Mouse (Mus musculus): ENCODE measurements at regions not wholly inside any gene's neighbourhood (a gene's known extent, or its start where the extent isn't known, plus 50 kb on each side); places are given as distances from the start of the nearest gene placed in this dataset.
"Not testable (repeated sequence)": the region's sequence is repeated elsewhere in the genome, so short reads cannot be mapped to it uniquely, and the experiment has no call there.

GRCm38 (mm10) chr4:5515426-5515825, 722.3 kb upstream of the Impad1 start:
- not testable (repeated sequence) for H3K4me2 ChIP-seq (ENCODE audit: low read depth, low read length); H3K27me3 ChIP-seq (ENCODE audit: control insufficient read depth, insufficient read depth, low read depth, low read length); H3K36me3 ChIP-seq (ENCODE audit: control insufficient read depth, insufficient read depth); H3K4me1 ChIP-seq (ENCODE audit: control insufficient read depth, low read depth, low read length); H3K9ac ChIP-seq (ENCODE audit: low read depth, low read length); H3K9me3 ChIP-seq (replicated peaks; ENCODE audit: control insufficient read depth, low read length); H3K27ac ChIP-seq (ENCODE audit: low read length); ATAC-seq (ENCODE audit: low read depth); H3K4me3 ChIP-seq (ENCODE audit: low read depth, low read length)
- WGBS (ENCODE audit: insufficient replicate concordance): 65% methylated on average over 6 of the region's 6 CpGs

GRCm38 (mm10) chr4:5511743-5512142, 718.6 kb upstream of the Impad1 start:
- Histone ChIP-seq H3K36me3 (ENCODE audit: control insufficient read depth, insufficient read depth) (no peaks in the 10 kb centered on the region), H3K4me1 (ENCODE audit: control insufficient read depth, low read depth, low read length) (no peaks in the 10 kb centered on the region), H3K27ac (ENCODE audit: low read length) (no peak overlapping the region), H3K4me2 (ENCODE audit: low read depth, low read length) (no peak overlapping the region), H3K4me3 (ENCODE audit: low read depth, low read length) (no peak overlapping the region), H3K27me3 (ENCODE audit: control insufficient read depth, insufficient read depth, low read depth, low read length) (no peaks in the 10 kb centered on the region), H3K9ac (ENCODE audit: low read depth, low read length) (no peak overlapping the region), H3K9me3 (replicated peaks; ENCODE audit: control insufficient read depth, low read length) (no peaks in the 10 kb centered on the region)
- ATAC-seq (ENCODE audit: low read depth): no peak

GRCm38 (mm10) chr4:5509398-5509797, 716.2 kb upstream of the Impad1 start:
- Histone ChIP-seq H3K27ac (ENCODE audit: low read length) (no peak overlapping the region), H3K4me2 (ENCODE audit: low read depth, low read length) (no peak overlapping the region), H3K4me1 (ENCODE audit: control insufficient read depth, low read depth, low read length) (no peaks in the 10 kb centered on the region), H3K36me3 (ENCODE audit: control insufficient read depth, insufficient read depth) (no peaks in the 10 kb centered on the region), H3K9ac (ENCODE audit: low read depth, low read length) (no peak overlapping the region), H3K27me3 (ENCODE audit: control insufficient read depth, insufficient read depth, low read depth, low read length) (no peaks in the 10 kb centered on the region), H3K9me3 (replicated peaks; ENCODE audit: control insufficient read depth, low read length) (no peaks in the 10 kb centered on the region), H3K4me3 (ENCODE audit: low read depth, low read length) (no peak overlapping the region)
- 51% methylated on average over 5 of the region's 5 CpGs for WGBS (ENCODE audit: insufficient replicate concordance)
- ATAC-seq (ENCODE audit: low read depth): no peak

- H3K9ac ChIP-seq (ENCODE audit: low read depth, low read length): no peak overlapping the region
- no peaks in the 10 kb centered on the region for H3K27me3 ChIP-seq (ENCODE audit: control insufficient read depth, insufficient read depth, low read depth, low read length)
- H3K4me1 ChIP-seq (ENCODE audit: control insufficient read depth, low read depth, low read length): no peaks in the 10 kb centered on the region
- no peak for ATAC-seq (ENCODE audit: low read depth)
- no peak overlapping the region for H3K4me2 ChIP-seq (ENCODE audit: low read depth, low read length)
- H3K27ac ChIP-seq (ENCODE audit: low read length): no peak overlapping the region
- no peaks in the 10 kb centered on the region for H3K36me3 ChIP-seq (ENCODE audit: control insufficient read depth, insufficient read depth)
- H3K9me3 ChIP-seq (replicated peaks; ENCODE audit: control insufficient read depth, low read length): no peaks in the 10 kb centered on the region
- 41% methylated on average over 1 of the region's 1 CpGs for WGBS (ENCODE audit: insufficient replicate concordance)
- no peak overlapping the region for H3K4me3 ChIP-seq (ENCODE audit: low read depth, low read length)
Measured at GRCm38 (mm10) chr4:5495012-5495411, 701.9 kb upstream of the Impad1 start.

- WGBS (ENCODE audit: insufficient replicate concordance): 40% methylated on average over 1 of the region's 1 CpGs
- no peaks in the 10 kb centered on the region for H3K9me3 ChIP-seq (replicated peaks; ENCODE audit: control insufficient read depth, low read length)
- H3K27me3 ChIP-seq (ENCODE audit: control insufficient read depth, insufficient read depth, low read depth, low read length): no peaks in the 10 kb centered on the region
- no peak overlapping the region for H3K27ac ChIP-seq (ENCODE audit: low read length)
- no peaks in the 10 kb centered on the region for H3K4me1 ChIP-seq (ENCODE audit: control insufficient read depth, low read depth, low read length)
- H3K4me2 ChIP-seq (ENCODE audit: low read depth, low read length): no peak overlapping the region
- no peak overlapping the region for H3K9ac ChIP-seq (ENCODE audit: low read depth, low read length)
- no peaks in the 10 kb centered on the region for H3K36me3 ChIP-seq (ENCODE audit: control insufficient read depth, insufficient read depth)
- no peak overlapping the region for H3K4me3 ChIP-seq (ENCODE audit: low read depth, low read length)
- no peak for ATAC-seq (ENCODE audit: low read depth)
Measured at GRCm38 (mm10) chr4:5494072-5495000, 701.2 kb upstream of the Impad1 start.

GRCm38 (mm10) chr4:5486786-5487185, 693.6 kb upstream of the Impad1 start:
- no peaks in the 10 kb centered on the region for H3K9me3 ChIP-seq (replicated peaks; ENCODE audit: control insufficient read depth, low read length)
- H3K36me3 ChIP-seq (ENCODE audit: control insufficient read depth, insufficient read depth): no peaks in the 10 kb centered on the region
- ATAC-seq (ENCODE audit: low read depth): no peak
- no peak overlapping the region for H3K4me3 ChIP-seq (ENCODE audit: low read depth, low read length)
- H3K4me1 ChIP-seq (ENCODE audit: control insufficient read depth, low read depth, low read length): no peaks in the 10 kb centered on the region
- H3K9ac ChIP-seq (ENCODE audit: low read depth, low read length): no peak overlapping the region
- H3K27me3 ChIP-seq (ENCODE audit: control insufficient read depth, insufficient read depth, low read depth, low read length): no peaks in the 10 kb centered on the region
- no peak overlapping the region for H3K4me2 ChIP-seq (ENCODE audit: low read depth, low read length)
- no peak overlapping the region for H3K27ac ChIP-seq (ENCODE audit: low read length)
- 40% methylated on average over 2 of the region's 2 CpGs for WGBS (ENCODE audit: insufficient replicate concordance)

GRCm38 (mm10) chr4:5471891-5472558, 678.9 kb upstream of the Impad1 start:
- Histone ChIP-seq H3K4me1 (ENCODE audit: control insufficient read depth, low read depth, low read length) (no peaks in the 10 kb centered on the region), H3K27me3 (ENCODE audit: control insufficient read depth, insufficient read depth, low read depth, low read length) (no peaks in the 10 kb centered on the region), H3K36me3 (ENCODE audit: control insufficient read depth, insufficient read depth) (no peaks in the 10 kb centered on the region), H3K4me3 (ENCODE audit: low read depth, low read length) (no peak overlapping the region), H3K4me2 (ENCODE audit: low read depth, low read length) (no peak overlapping the region), H3K9ac (ENCODE audit: low read depth, low read length) (no peak overlapping the region), H3K9me3 (replicated peaks; ENCODE audit: control insufficient read depth, low read length) (no peaks in the 10 kb centered on the region), H3K27ac (ENCODE audit: low read length) (no peak overlapping the region)
- no peak for ATAC-seq (ENCODE audit: low read depth)
- WGBS (ENCODE audit: insufficient replicate concordance): 41% methylated on average over 3 of the region's 3 CpGs

- H3K27me3 ChIP-seq (ENCODE audit: control insufficient read depth, insufficient read depth, low read depth, low read length): no peaks in the 10 kb centered on the region
- H3K4me1 ChIP-seq (ENCODE audit: control insufficient read depth, low read depth, low read length): no peaks in the 10 kb centered on the region
- H3K9ac ChIP-seq (ENCODE audit: low read depth, low read length): no peak overlapping the region
- no peak for ATAC-seq (ENCODE audit: low read depth)
- no peaks in the 10 kb centered on the region for H3K36me3 ChIP-seq (ENCODE audit: control insufficient read depth, insufficient read depth)
- H3K4me3 ChIP-seq (ENCODE audit: low read depth, low read length): no peak overlapping the region
- no peak overlapping the region for H3K4me2 ChIP-seq (ENCODE audit: low read depth, low read length)
- no peak overlapping the region for H3K27ac ChIP-seq (ENCODE audit: low read length)
- no peaks in the 10 kb centered on the region for H3K9me3 ChIP-seq (replicated peaks; ENCODE audit: control insufficient read depth, low read length)
Measured at GRCm38 (mm10) chr4:5459028-5459695, 666.0 kb upstream of the Impad1 start.

- Histone ChIP-seq H3K9me3 (replicated peaks; ENCODE audit: control insufficient read depth, low read length) (no peaks in the 10 kb centered on the region), H3K4me1 (ENCODE audit: control insufficient read depth, low read depth, low read length) (no peaks in the 10 kb centered on the region), H3K27me3 (ENCODE audit: control insufficient read depth, insufficient read depth, low read depth, low read length) (no peaks in the 10 kb centered on the region), H3K9ac (ENCODE audit: low read depth, low read length) (no peak overlapping the region), H3K27ac (ENCODE audit: low read length) (no peak overlapping the region), H3K36me3 (ENCODE audit: control insufficient read depth, insufficient read depth) (no peaks in the 10 kb centered on the region), H3K4me2 (ENCODE audit: low read depth, low read length) (no peak overlapping the region), H3K4me3 (ENCODE audit: low read depth, low read length) (no peak overlapping the region)
- no peak for ATAC-seq (ENCODE audit: low read depth)
- WGBS (ENCODE audit: insufficient replicate concordance): 63% methylated on average over 6 of the region's 6 CpGs
Measured at GRCm38 (mm10) chr4:5450417-5450816, 657.3 kb upstream of the Impad1 start.

Measured in liver, embryonic 16.5 days (tissue).